Mouse (Mus musculus) hindbrain, postnatal 0 days (tissue): ENCODE measurements around the gene Efnb1. TPM values are rescaled to one million over a fixed set of nuclear protein-coding genes. Genes with fewer than 3 reads are reported as not detected.

Experiments
- ATAC-seq: fragments of 200-750 bp; cut with Nextera tagmentation; 2 replicates; pipeline ENCODE4 v1.8.0; 2017; ENCODE audit warnings: mild to moderate bottlenecking, moderate TSS enrichment, moderate library complexity
- DNase-seq: peaks from one replicate; pipeline ENCODE4 v3.0.0-alpha.2; 2015; ENCODE audit warnings: low spot score
- H3K27ac ChIP-seq: fragments of 300-500 bp; sonication (generic); 2 replicates; pipeline ENCODE4 v1.5.1; 2014; ENCODE audit warnings: mild to moderate bottlenecking
- H3K27me3 ChIP-seq: fragments of 300-500 bp; sonication (generic); 2 replicates; pipeline ENCODE4 v1.6.1; 2014; ENCODE audit warnings: low read length, mixed read lengths; ENCODE audit not compliant: insufficient read depth
- H3K36me3 ChIP-seq: fragments of 300-500 bp; sonication (generic); 2 replicates; pipeline ENCODE4 v1.6.1; 2014; ENCODE audit warnings: low read length, mixed read lengths; ENCODE audit not compliant: insufficient read depth
- H3K4me1 ChIP-seq: fragments of 300-500 bp; sonication (generic); 2 replicates; pipeline ENCODE4 v1.6.1; 2014; ENCODE audit warnings: antibody characterized with exemption, low read length, mixed read lengths; ENCODE audit not compliant: insufficient read depth
- H3K4me2 ChIP-seq: fragments of 300-500 bp; sonication (generic); 2 replicates; pipeline ENCODE4 v1.6.1; 2014; ENCODE audit warnings: low read depth, mild to moderate bottlenecking, low read length, moderate library complexity, mixed read lengths
- H3K4me3 ChIP-seq: fragments of 300-500 bp; sonication (generic); 2 replicates; pipeline ENCODE4 v1.5.1; 2014; ENCODE audit warnings: low read length
- H3K9ac ChIP-seq: fragments of 300-500 bp; sonication (generic); replicated peaks from 2 replicates; pipeline ENCODE4 v1.6.1; 2014; ENCODE audit warnings: mild to moderate bottlenecking, low read length, moderate library complexity, mixed read lengths
- H3K9me3 ChIP-seq: fragments of 300-500 bp; sonication (generic); 2 replicates; pipeline ENCODE4 v1.6.1; 2016; ENCODE audit warnings: low read length, mixed read lengths
- CTCF ChIP-seq: IDR thresholded peaks from 2 replicates; pipeline ENCODE4 v1.5.1; 2016; ENCODE audit warnings: antibody characterized with exemption, control low read depth, low read depth
- WGBS: fragments of 180-500 bp; shearing (Covaris S2); extraction: QIAGEN DNeasy Blood & Tissue Kit; methylation state at CpG from one replicate; pipeline ENCODE4 v1.1.7; 2014; 5-methylcytosine and 5-hydroxymethylcytosine counted together
- polyA plus RNA-seq: library from polyadenylated mRNA; unstranded; fragments of >200 nt; fragmentation: Nextera tagmentation; extraction: Ambion mirVana; gene quantifications from 2 replicates; pipeline ENCODE4 v1.2.1, GENCODE M21; 2015
- total RNA-seq: library from RNA; depleted of rRNA; stranded (reverse); fragments of >200 nt; gene quantifications from 2 replicates; pipeline ENCODE4 v1.2.3, GENCODE M21; 2014

Efnb1 gene
- total and polyA plus RNA-seq, 2 experiments from 2014 or later = 15.3 to 30.1 TPM

DNA sequence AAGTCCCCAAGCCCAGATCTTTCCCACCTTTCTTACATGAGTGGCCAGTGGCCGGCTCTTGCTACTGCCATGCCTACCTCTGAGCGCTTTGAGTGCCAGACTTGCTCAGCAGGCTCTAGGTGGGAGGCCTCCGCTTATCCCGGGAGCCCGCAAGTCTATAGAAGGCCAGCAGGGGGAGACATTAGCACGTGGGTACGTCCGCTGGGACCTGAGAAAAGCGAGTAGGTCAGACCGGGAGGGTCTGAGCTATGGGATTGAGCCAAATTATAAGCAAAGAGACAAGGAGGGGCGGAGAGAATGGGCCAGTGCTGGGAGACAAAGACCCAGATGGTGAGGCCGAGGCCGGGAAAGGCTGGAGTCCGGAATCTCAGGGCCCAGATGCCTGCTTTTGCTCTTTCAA is 1.0 kb upstream of the Efnb1 start:
- Histone ChIP-seq H3K4me3 (no peak overlapping the region), H3K36me3 (no peaks in the 10 kb centered on the region), H3K27me3 (no peaks in the 10 kb centered on the region), H3K4me2 (peak overlapping the region; percentile 61), H3K9ac (no peak overlapping the region), H3K27ac (peak overlapping the region; percentile 62), H3K4me1 (0 out of 2 replicates have a peak, but pooled peaks cover 4% of the 10 kb centered on the region), H3K9me3 (no peaks in the 10 kb centered on the region)
- peak; percentile 84 for TF ChIP-seq CTCF
- DNase-seq (peak; percentile 90), ATAC-seq (peak; percentile 43)
- 34% methylated on average over 14 of the region's 14 CpGs for WGBS

DNA sequence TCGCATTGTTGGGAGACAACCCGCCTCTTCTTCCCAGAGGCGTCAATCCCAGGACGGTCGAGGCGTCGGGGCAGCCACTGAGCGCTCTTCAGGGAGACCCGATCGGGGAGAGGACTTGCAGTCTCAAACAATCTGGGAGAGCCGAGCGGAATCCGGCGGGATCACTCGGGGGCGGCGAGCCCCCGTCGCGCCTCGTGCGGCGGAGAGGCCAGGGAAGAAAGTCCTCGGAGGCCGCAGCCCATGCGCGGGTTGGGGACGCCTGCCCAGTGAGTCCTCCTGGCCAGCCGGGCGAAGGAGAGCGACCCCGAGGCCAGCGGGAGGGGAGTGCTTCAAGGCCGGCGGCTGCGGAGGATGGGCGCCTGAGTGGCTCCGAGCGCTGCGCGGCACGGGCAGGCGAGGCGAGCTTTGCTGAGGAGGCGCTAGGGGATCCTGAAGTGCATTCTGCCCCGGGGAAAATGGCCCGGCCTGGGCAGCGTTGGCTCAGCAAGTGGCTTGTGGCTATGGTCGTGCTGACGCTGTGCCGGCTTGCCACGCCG is 569 bp downstream of the Efnb1 start:
- peak overlapping the region; percentile 61 for H3K4me2 ChIP-seq
- H3K4me3 ChIP-seq = peak overlapping the region; percentile 54
- peaks cover 10% of the 10 kb centered on the region; the same call in 1 of the 2 replicates for H3K4me1 ChIP-seq
- H3K36me3 ChIP-seq = no peaks in the 10 kb centered on the region
- peak; percentile 45 for DNase-seq
- peak overlapping the region; percentile 73 for H3K27ac ChIP-seq
- H3K9me3 ChIP-seq = no peaks in the 10 kb centered on the region
- ATAC-seq = peak; percentile 11; the same call in 1 of the 2 replicates
- no peaks in the 10 kb centered on the region for H3K27me3 ChIP-seq
- H3K9ac ChIP-seq = peak overlapping the region; percentile 51
- 32% methylated on average over 53 of the region's 53 CpGs for WGBS
- no peak for TF ChIP-seq CTCF

DNA sequence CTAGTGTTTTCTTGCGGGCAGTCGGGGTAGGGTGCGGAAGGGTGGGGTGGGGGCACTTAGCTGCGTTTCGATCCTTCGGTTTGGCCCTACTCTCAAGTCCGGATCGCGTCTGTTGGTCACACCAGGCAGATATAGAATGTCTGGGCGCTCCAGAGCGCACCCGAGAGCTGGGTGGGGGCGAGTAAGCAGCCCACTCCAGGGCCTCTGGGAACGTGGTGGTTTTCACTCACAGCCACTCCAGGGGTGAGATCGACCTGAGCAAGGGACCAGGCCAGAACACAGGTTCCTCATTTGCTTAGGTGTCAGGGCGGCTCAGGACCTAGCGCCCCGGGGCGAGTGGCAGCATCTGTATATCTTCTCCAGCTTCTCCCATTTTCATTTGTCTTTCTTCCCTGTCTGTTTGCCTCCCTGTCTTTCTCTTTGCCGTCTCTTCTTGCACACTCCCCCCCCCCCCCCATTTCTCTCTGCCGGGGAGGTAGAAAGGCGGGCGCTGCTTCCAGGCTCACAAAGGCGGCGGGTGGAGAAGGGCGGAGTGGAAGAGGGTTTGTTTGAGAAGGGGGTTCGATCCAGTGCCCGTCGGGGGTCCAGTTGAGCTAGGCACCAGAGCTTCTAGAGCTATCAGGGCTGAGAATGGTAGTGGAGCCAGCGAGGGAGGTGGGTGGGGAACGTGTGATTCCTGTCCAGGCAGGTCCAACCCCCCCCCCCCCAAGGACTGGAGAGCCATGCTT is 1.4 kb downstream of the Efnb1 start:
- Histone ChIP-seq H3K27ac (peak overlapping the region; percentile 36; the same call in 1 of the 2 replicates), H3K9ac (peak overlapping the region; percentile 51), H3K36me3 (no peaks in the 10 kb centered on the region), H3K4me2 (peak overlapping the region; percentile 61), H3K4me1 (peaks cover 10% of the 10 kb centered on the region), H3K27me3 (no peaks in the 10 kb centered on the region), H3K4me3 (peak overlapping the region; percentile 54), H3K9me3 (no peaks in the 10 kb centered on the region)
- DNase-seq (no peak), ATAC-seq (no peak)
- no peak for TF ChIP-seq CTCF
- 35% methylated on average over 30 of the region's 31 CpGs for WGBS

DNA sequence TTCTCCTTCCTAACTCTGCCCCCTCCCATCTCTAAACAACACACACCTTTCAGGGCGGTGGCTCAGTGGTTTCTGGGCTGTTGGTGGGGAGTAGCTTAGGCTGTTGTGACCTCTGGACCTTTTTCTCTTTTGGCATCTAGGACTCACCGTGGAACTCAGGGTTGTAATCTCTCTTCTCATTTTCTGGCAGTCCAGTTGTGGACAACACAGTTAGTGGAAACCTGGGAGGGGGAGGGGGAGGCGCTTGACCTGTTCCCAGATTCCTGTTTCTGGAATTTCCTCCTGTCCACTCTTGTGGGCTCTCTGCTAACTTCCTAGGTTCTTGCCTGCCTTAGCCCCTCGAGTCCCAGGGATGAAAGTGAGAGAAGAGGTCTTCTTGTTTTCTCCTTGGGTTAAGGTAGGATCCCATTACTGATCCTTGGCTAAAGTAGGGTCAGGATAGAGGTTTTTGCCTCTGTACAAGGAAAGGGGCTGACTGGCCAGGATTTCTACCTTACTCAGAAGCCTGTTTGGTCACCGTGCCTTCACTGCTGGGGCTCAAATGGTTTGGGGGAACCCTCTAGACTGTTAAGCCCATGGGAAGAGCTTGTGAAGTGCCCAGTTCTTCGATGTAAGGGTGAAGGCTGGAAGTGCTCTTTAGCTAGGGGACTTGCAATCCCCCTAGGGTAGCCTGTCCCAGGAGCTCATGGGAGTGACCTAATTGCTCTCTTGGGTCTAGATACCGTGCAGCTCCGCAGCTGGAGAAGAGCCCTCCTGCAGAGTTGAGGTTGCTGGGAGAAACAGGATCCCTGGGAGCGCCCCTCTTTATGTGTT is 2.2 kb downstream of the Efnb1 start:
- H3K27ac ChIP-seq = no peak overlapping the region

DNA sequence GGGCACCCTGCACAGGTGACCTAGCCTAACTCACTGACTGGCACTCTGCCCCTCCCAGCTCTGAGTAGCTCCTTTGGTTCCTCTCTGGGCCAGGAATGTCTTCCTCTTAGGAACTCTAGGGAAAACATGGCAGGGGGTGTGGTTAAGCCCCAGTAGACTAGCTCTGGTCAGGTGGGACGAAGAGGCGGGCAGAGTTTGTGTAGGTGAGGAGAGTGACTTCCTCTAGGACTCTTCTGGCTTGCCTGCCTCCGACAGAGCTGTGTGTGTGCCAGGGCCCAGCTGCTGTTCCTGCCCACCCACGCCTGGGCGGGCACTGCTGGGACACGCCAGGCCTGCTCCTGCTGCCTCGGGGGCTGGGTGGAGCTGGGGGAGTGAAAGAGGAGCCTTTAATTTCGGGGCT is 5.1 kb downstream of the Efnb1 start:
- Histone ChIP-seq H3K36me3 (no peaks in the 10 kb centered on the region; the same call in 1 of the 2 replicates), H3K9me3 (no peaks in the 10 kb centered on the region), H3K9ac (no peak overlapping the region), H3K27ac (no peak overlapping the region), H3K27me3 (no peaks in the 10 kb centered on the region), H3K4me3 (no peak overlapping the region), H3K4me1 (peaks cover 10% of the 10 kb centered on the region), H3K4me2 (peak overlapping the region; percentile 61; the same call in 1 of the 2 replicates)
- no peak for TF ChIP-seq CTCF
- no peak for ATAC-seq
- DNase-seq = no peak
- WGBS = 59% methylated on average over 8 of the region's 8 CpGs

More for the DNA sequence above, 2.2 kb downstream of the Efnb1 start:
- no peak for DNase-seq
- 33% methylated on average over 9 of the region's 9 CpGs for WGBS
- Histone ChIP-seq H3K9ac (peak overlapping the region; percentile 51), H3K9me3 (no peaks in the 10 kb centered on the region), H3K27me3 (no peaks in the 10 kb centered on the region), H3K4me1 (peaks cover 10% of the 10 kb centered on the region), H3K4me2 (peak overlapping the region; percentile 61), H3K36me3 (no peaks in the 10 kb centered on the region), H3K4me3 (peak overlapping the region; percentile 54)
- ATAC-seq = no peak
- TF ChIP-seq CTCF = no peak

DNA sequence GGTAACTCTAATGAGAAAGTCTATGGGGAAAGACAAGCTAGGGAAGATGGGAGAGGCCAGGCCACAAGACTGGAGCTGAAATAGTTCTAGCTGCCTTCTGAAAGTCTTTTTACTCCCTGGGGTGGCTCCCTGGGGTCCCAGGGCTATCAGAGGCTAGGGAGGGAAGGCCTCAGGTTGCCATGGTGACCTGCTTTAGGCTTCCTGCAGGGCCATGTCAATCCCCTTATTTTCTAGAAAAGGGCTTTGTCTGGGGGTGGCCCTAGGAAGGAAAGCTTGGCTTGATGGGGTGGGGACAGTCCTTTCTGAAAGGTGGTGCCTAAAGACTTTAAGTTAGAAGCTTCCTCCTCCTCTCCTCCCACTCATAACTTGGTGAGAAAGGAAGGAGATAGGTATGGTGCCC is 6.0 kb downstream of the Efnb1 start:
- H3K9me3 ChIP-seq = no peaks in the 10 kb centered on the region
- H3K27ac ChIP-seq = no peak overlapping the region
- TF ChIP-seq CTCF = no peak
- H3K4me1 ChIP-seq = peaks cover 10% of the 10 kb centered on the region
- ATAC-seq (no peak), DNase-seq (no peak)
- H3K36me3 ChIP-seq = no peaks in the 10 kb centered on the region; the same call in 1 of the 2 replicates
- no peak overlapping the region for H3K4me3 ChIP-seq
- H3K27me3 ChIP-seq = no peaks in the 10 kb centered on the region
- H3K4me2 ChIP-seq = 0 out of 2 replicates have a peak overlapping the region, but pooled peaks have one; percentile 21
- H3K9ac ChIP-seq = no peak overlapping the region
